Mouse (Mus musculus): ENCODE results near the gene Lrrc56. TPM values are rescaled to one million over a fixed set of nuclear protein-coding genes. Genes with fewer than 3 reads are reported as not detected.

Lrrc56 gene
- total RNA-seq, 2 experiments from 2014 or later, result 3.2 to 4.7 TPM

DNA sequence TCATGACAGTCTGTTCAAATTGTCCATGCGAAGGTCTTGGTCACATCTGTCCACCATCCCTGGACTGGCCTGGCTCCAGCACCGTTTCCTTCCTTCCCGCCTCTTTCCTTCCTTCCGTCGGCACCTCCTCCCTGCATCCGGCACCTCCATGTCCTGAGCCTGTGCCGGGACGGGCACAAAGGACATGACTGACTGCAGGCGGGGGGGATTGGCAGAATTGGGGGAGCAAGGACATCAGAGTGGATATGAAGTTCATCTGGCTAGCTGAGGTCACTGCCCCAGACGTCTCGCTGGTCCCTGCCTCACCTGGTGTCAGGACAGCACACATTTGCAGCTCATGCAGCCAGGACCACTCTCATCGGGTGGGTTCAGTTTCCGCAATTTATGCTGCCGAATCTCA lies 2.9 kb upstream of the Lrrc56 start:
- intact Hi-C loops (cut with DNase I), result no loop called here
- no peak for DNase-seq (ENCODE audit: low spot score)

DNA sequence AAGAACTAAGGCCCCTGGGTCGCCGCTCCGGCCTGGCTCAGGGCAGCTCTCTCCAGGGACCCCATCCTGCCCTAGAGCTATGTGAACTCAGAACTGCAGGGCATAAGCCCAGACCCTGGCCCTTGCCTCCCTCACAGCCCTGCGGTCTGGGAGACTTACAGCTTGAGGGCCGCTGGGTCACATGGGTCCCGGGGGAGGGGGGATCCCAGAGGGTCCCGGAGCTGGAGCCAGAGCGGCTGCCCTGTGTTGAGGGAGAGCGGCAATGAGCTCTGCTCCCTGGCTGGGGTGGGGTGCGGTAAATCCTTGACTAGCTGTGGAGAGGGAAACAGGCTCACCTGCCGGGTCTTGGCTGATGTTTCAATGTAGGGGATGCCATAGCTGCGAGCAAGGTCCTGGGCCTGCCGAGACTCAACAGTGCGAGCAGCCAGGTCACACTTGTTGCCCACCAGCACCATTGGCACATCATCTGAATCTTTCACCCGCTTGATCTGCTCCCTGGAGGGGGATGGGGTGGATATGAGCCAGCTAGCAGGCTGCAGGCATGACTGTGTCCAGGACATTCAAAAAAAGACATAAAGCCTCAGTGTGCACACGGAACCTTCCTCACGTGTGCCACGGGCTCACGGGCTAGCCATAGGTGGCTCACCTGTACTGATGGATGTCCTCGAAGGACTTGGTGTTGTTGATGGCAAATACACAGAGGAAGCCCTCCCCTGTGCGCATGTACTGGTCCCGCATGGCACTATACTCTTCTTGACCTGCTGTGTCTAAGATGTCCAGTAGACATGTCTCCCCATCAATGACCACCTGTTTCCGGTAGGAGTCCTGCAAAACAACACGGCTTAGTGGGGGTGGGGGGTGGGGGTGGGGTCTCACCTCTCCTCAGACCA lies 1.9 kb upstream of the Lrrc56 start:
- DNase-seq (ENCODE audit: low spot score), result no peak
- intact Hi-C loops (cut with DNase I), result no loop called here

DNA sequence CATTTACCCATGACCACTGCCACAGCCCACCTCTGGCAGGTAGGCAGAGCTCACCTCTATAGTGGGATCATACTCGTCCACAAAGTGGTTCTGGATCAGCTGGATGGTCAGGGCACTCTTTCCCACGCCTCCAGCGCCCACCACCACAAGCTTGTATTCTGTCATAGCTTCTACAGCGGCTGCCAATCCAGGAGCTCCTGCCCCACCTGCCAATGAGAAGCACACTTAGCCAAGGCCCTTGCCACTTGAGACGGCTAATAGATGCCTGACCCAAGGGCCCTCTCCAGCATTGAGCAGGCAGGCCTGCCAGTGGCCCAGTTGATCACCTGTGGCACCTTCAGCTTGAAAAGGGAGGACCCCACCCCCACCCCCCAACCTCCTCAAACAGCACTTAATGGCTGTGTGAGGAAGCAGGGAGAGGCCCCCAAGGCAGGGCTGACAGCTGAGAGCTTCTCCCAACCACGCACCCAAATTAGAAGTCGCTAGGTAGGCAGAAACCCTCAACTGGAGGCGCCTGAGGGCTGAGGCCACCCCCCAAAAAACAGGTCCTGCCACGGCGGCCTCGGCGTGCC lies 1.1 kb upstream of the Lrrc56 start:
- DNase-seq (ENCODE audit: low spot score), result no peak
- intact Hi-C loops (cut with DNase I), result no loop called here

DNA sequence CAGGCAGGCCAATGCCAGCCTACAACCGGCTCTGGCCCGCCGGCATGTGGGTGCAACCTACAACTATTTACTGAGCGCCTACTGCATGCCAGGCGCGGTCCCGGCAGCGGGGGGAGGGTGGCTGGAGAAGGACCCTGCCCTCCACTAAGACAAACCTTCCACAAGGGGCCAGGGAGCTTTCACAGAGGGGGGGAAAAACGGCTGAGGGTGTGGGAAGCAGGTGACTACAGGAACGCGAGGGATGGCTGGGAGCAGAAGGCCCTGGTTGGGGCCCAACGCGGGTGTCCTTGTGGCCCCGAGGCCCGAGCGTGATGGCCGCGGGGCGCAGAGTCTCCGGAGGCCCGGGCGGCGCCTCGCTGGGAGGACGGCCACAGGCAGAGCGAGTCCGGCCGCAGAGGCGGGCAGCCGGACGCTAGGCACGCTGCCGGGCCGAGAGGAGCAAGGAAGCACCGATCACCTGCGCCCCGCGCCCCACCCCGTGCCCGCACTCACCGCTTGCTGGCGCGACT lies 555 bp upstream of the Lrrc56 start:
- DNase-seq (ENCODE audit: low spot score), result no peak
- intact Hi-C loops (cut with DNase I), result no loop called here

DNA sequence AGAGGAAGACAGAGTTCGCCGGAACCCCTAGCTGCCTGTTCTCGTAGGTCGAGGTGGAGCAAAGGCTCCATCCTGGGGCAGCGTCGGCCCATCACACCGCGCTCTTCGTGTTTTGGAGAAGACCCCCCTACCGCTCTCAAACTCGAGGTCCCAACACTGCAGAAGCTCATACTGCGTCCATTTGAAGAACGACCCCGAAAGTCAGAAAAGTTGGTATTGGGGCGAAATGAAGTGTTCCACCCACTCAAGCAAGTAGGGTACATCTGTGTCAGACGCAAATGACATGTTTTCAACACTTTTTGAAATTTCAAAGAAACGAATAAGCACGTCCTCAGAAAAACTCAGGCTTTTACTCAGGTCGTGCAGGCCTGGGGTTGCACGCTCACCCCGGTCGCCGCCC lies 452 bp downstream of the Lrrc56 start:
- intact Hi-C loops (cut with DNase I), result no loop called here
- DNase-seq (ENCODE audit: low spot score), result no peak

DNA sequence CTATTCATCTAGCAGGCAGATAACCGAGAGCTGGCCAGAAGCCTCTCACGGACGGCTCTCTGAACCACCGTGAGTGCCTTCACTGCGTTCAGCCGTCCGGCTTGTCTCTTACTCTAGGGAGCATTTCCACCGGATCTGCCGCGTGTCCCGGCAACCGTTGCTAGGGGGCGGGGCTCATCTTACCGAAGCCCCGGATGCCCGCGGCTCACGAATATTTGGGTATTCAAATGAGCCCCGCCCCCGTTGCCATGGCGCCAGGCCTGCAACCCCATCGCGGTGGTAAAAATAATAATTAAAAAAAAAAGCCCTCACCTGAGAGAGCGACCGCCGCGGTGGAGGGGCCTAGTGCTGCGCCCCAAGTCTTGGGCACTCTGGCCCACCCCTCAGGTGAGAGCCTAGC lies 873 bp downstream of the Lrrc56 start:
- peak; percentile 74 for DNase-seq (ENCODE audit: low spot score)
- intact Hi-C loops (cut with DNase I), result no loop called here

DNA sequence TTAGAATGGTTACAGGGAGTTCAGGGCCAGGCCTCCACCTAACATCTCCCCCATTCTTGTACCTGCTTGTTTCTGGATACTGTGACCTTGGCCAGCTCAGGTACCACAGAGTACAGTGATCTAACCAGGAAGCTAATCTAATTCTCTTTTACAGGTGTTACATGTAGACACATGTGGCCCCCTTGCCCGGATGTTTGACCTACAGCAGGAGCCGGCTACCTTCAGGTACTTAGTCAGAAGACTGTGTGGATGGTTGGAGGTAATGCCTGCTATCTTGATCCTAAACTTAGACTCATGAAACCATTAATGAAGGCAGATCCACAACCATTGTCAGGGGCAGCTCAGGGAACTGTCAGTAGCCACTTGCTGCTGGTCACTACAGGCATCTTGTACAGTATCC lies 1.8 kb downstream of the Lrrc56 start:
- no peak for DNase-seq (ENCODE audit: low spot score)
- intact Hi-C loops (cut with DNase I), result no loop called here

DNA sequence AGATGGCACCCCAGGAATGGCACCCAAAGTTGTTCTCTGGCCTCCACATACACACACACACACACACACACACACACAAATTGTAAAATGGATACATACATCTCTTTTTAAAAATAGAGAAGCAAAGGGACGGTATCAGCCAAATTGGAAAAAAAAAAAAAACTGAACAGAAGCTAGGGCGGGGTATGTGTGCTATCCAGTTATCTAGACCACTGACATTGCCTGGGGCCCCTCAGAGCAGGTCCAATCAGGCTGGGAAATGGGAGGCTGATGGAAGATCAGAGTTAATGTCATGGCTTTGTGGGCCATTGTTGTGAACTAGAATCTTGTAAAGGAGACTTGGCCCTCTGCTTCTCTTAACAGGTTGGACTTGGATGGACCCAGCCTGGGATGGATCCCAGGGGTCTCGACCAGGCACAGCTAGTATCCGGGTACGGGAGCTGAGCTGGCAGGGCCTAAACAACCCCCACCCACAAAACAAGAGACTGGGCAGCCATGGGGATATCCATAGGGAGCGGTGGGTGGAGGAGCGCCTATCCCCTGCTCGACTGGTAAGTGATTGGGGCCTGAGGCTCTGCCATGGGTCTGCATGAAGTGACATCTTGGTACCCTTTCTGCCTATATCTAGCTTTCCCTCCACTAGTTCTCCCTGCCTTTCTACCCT lies 2.8 kb downstream of the Lrrc56 start:
- DNase-seq (ENCODE audit: low spot score), result no peak
- intact Hi-C loops (cut with DNase I), result no loop called here

DNA sequence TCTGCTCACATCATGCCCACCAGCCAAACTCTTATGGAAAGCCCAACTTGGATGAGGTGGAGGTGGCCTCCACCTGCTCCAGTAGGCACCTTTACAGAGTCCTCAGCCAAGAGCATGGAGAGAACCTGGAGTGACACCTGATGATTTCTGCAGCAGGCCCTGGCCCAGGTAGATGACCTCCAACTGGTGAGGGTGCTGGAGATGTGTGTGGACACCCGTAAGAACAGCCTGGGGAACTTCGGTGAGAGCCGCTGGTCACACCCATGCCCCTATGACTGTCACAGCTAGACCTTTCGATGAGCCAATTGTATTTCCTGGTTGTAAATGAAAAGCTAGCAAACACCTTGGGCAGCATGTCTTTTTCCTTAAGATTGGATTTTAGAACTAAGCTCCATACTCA lies 4.2 kb downstream of the Lrrc56 start:
- DNase-seq (ENCODE audit: low spot score), result no peak
- intact Hi-C loops (cut with DNase I), result no loop called here

DNA sequence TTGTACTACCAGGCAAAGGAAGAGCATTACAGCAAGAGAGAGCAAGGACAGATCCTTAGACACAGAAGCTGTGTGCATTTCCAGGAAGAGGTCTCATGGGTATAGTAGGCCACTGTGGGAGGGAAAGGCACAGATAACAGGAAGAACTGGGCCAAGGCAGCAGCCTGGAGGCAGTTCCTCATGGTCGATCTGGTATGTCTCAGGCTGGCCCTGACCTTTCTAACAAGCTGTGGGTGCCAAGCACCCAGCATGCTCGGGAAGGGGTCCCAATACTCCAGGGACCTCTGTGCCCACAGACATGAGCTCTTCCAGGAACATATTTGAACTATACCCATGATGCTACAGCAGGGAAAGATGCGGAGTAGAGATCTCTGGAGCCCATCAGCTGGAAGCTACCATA lies 10.6 kb downstream of the Lrrc56 start:
- intact Hi-C loops (cut with DNase I), result no loop called here
- DNase-seq (ENCODE audit: low spot score), result no peak

DNA sequence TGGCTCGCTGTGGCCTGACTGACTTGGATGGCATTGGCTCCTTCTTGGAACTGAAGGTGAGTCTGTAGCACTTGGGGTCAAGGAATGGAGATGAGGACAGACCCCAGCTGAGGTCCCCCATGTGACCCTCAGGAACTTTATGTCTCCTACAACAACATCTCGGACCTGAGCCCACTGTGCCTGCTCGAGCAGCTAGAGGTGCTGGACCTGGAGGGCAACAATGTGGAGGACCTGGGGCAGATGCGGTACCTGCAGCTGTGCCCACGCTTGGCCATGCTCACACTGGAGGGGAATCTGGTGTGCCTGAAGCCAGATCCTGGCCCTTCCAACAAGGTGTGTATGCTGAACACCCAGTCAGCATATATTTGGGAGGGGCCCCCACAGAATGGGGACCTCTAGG lies 11.5 kb downstream of the Lrrc56 start:
- intact Hi-C loops (cut with DNase I), result no loop called here
- no peak for DNase-seq (ENCODE audit: low spot score)

DNA sequence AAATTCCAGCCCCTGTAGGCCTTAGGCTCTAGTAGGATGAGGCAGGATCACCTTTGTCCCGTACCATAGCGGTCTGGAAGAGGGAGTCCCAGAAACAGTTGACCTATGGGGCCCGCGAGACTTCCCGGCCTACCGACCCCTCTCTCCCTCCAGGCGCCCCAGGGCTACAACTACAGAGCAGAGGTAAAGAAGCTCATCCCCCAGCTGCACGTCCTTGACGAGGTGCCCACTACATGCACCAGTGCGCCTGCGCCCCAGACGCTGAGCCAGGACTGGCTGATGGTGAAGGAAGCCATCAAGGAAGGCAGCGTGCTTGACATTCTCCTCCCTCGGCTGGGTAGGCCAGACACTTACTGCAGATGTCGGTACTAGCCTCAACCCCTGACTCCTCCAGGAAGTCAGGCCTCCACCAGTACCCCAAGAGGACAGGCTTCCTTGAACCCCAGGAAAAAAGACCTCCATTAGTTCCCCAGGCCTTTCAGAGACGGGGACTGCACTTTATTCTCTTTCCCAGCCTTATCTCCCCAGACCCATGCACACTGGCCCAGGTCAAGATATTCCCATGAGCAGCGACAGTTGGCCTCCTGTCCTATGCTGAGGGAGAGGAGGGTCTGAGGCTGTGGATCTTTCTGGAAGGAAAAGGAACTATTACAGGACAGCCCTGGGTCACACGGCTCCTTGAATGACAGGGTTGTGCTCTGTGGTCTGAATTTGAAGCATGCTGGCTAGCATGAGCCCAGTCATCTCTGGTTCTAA lies 12.4 kb downstream of the Lrrc56 start:
- intact Hi-C loops (cut with DNase I), result no loop called here
- DNase-seq (ENCODE audit: low spot score), result no peak

DNA sequence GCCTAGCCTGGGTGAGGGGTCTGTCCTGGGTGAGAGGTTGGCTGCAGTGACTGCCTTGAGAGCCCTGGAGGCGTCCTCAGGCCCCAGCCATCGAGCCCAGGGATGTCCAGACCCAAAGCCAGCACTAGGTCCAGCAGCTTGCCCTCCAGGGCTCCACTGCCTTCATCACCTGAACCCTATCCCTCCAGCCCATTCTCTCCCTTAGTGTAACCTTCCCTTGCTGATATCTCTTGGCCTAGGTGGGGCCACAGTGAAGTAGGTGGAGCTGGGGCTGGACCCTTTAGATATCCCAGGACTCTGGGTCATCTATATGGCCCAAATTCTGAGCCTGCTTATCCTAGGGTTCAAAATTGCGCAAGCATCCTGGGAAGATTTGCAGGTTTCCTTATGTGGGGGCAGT lies 15.6 kb downstream of the Lrrc56 start:
- intact Hi-C loops (cut with DNase I), result no loop called here
- no peak for DNase-seq (ENCODE audit: low spot score)

DNA sequence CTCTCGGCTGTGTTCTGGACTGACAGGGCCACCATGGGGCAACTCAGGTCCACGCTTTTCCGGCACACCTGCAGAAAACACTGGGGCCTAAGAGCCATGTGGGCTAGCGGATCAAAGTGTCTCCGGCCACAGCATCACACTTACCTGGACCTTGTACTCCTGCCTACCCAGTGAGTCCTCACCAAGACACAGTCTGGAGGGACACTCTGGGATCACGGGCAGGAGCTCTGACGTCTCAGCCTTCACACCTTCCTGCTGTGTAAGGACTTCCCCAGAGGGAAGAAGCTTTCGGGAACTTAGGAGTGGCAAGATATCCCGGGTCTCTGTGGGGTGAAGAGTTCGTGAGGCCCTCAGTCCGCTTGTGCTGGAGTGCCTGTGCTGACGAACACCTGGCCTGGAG lies 16.2 kb downstream of the Lrrc56 start:
- intact Hi-C loops (cut with DNase I), result no loop called here
- DNase-seq (ENCODE audit: low spot score), result no peak

DNA sequence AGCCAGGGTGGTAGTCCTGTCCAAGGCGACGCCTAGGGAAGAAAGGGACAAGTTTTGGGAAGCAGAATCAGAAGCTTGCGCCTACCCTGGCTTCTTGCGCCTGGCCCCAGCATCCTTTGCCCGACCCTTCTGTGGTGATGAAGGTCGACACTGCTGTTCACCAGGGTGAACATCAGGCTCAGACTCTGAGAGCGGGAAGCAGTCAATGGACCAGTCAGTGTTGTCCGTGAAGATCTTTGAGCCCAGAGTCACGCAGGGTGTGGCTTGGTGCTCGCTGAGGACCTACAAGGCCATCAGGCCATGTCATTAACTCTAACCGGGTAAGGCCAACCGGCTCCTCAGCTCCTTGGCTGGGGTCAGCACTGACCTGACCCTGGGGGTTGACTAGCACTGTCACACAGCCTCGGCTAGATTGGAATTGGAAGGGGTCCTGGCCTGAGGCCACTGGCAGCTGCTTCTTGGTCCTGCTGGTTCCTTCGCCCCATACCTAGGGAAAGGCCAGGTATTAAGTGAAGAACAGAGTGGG lies 16.7 kb downstream of the Lrrc56 start:
- no peak for DNase-seq (ENCODE audit: low spot score)
- intact Hi-C loops (cut with DNase I), result no loop called here

DNA sequence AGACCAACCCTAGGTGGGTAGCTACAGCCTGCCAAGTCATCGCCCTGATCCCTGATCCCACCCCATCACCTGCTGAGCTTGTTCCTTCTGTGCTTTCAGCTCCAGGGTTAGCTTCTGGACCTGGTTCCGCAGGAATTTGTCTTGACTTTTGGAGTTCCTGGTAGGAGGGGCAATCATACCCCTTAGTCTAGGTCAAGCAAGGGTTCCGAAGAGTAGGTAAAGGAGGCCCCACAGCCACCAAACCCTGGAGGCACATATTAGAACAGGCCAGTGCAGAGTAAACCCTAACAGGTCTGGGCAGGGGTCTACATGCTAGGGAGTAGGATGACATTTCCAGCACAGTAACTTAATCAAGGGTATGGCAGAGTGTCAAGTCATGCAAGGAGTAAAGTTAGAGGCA lies 19.2 kb downstream of the Lrrc56 start:
- DNase-seq (ENCODE audit: low spot score), result no peak
- intact Hi-C loops (cut with DNase I), result no loop called here

DNA sequence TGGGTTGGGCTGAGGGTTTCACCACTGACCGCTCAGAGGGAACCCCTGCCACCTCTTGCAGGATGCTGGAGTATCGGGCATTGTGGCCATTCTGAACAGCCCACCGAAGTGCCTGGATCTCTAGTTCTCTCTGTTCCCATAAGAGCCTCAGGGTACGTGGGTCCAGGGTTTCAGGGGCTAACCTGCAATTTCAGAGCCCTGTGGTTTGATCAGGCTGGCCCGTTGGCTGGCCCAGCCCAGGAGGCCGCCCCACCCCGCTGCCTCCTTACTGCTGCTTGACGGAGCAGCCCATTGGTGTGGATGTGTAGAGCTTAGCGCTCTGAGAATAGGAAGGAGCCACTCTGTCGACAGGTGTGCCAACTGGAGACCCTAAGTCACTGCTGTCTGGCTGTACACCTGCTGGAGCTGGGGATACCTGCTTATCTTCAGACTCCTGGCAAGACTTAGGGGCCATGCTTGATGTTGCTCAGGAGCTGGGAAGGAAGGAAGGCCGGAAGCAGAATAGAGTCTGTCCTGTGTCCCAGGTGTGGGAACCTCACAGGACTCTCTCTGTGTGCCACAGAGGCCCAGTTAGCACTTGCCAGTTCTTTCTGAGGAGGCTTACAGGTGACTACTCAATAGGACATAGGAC lies 19.8 kb downstream of the Lrrc56 start, which contains the start of gene Lmntd2:
Gene Lmntd2, minus strand, starts transcription at position 476 of the 631 bp plus-strand sequence.
- no peak for DNase-seq (ENCODE audit: low spot score)
- intact Hi-C loops (cut with DNase I), result no loop called here

DNA sequence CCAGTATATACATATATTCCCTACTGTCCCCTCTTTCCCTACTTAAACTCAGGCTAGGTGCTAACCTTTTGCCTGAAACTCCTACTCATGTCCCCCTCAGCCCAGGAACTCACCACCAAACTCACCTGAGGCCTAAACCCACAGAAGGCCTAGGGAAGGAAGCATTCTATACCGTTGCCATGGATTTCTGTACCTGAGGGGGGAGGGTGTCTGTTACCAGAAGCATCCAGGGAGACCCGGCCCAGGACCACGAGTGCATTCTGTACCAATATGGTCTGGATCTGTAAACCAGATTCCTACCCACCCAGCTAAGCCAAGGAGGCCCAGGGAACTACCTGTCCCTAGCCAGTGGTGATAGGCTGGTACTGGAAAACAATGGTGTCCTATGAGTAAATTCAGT lies 20.4 kb downstream of the Lrrc56 start:
- no peak for DNase-seq (ENCODE audit: low spot score)
- intact Hi-C loops (cut with DNase I), result no loop called here

DNA sequence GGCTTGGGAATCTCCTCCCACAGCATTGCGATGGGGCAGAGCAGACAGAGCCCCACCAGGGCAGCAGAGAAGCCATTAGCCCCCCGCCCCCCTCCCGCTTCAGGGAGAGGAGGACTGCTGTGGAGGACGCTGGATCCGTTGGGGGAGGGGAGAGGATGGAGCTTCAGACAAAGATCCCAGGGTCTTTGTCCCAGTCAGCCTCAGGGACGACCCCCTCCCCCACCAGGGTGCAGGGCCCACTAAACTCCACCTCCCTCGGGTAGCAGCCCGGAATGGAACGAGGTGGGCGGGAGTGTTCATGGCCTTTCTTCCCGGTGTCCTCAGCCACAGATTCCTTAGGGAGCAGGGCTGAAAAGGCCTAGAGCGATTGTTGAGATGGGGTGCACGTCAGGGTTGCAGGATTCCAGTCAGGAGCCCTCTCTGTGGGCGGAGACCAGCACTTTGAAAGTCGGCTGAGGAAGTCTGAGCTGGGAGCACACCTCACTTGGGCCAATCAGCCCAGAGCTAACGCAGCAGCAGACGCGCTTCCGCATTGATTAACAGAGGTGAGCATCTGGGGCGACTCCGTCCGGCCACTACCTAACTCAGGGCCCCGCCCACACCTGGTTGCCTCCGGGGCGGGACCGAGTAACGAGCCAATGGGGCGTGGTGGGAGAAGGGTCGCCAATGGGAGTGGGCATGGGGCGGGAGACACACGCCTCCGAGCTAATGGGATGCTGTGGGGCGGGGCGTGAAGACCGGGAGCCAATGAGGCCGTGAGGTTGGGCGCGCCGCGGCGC lies 21.3 kb downstream of the Lrrc56 start, which contains the start of gene Rassf7:
Gene Rassf7, plus strand, starts transcription at position 760 of the 779 bp plus-strand sequence.
- intact Hi-C loops (cut with DNase I), result no loop called here
- DNase-seq (ENCODE audit: low spot score), result peak; percentile 76

All from heart, postnatal 25 days (tissue).